Mouse (Mus musculus): Measurements from ENCODE around the gene Megf8.

Gene Megf8

DNA sequence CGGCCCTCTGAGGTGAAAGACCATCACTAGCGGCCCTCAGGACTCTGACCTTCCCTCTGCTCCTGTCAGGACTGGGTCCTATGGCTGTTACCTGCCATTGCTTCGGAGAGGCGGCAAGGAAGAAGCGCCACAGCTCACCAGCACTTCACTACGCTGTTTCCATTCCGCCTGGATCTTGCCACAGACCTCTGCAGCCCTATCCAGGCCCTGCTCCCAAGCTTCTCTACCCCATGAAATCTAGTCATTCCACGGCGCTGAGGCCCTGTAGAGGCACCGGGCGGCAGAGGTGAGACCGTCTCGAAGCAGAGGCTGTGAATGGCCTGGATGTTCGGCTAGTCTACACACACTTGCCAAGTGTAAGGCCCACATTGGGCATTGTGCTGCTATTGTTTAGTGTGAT lies 79.7 kb downstream of the Megf8 start:
- CTCF ChIA-PET = interaction anchor here (0.6 kb wide), 1 partner anchor 290 kb away, joined by 3 read pairs; the partner anchor contains the start of gene Tgfb1

DNA sequence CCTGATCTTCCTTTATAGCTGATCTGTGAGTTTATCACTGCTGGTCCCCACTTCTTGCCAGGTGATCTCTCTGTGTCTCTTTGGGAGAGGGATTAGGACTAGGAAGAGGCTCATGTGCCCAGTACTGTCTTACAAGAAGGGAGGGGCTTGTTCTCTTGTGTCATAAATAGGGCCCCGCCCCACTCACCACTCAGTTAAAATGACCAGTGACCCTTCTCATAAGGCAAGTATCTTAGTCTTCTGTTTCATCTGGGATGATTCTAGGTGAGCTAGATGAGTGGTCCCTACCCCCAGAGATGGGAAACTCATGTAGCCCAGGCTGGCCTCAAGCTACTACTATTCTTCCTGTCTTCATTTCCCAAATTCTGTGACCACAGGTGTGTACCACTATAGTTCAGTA lies 81.6 kb downstream of the Megf8 start, which contains the start of gene Lipe:
Lipe (minus strand) TSS at position 101 of the 400 bp plus-strand sequence.
- CTCF ChIA-PET = interaction anchor here (0.6 kb wide), 1 partner anchor 11 kb away, joined by 5 read pairs; no protein-coding TSS in a partner anchor

DNA sequence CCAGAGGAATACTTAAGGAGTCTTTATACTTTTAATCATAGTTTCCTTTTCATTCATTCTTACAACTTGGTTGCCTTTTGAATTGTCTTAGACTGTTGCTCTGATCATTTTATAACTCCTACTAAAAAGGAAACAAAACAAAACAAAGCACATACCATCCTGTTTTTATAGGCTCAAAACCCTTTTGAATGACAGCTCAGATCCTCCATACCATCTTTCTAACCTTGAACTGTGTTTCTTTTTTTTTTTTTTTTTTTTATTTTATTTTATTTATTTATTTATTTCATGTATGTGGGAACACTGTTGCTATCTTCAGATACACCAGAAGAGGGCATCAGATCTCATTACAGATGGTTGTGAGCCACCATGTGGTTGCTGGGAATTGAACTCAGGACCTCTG lies 82.1 kb downstream of the Megf8 start:
- CTCF ChIA-PET = interaction anchor here (0.6 kb wide), 1 partner anchor 10 kb away, joined by 5 read pairs; no protein-coding TSS in a partner anchor

GRCm38 (mm10) chr7:25401551-25401950 lies 84.6 kb downstream of the Megf8 start:
- CTCF ChIA-PET = no interaction called here

- CTCF ChIA-PET = interaction anchor here (1.2 kb wide), 1 partner anchor 21 kb away, joined by 3 read pairs; no protein-coding TSS in a partner anchor
Observed at GRCm38 (mm10) chr7:25401986-25402385, 85.0 kb downstream of the Megf8 start.

DNA sequence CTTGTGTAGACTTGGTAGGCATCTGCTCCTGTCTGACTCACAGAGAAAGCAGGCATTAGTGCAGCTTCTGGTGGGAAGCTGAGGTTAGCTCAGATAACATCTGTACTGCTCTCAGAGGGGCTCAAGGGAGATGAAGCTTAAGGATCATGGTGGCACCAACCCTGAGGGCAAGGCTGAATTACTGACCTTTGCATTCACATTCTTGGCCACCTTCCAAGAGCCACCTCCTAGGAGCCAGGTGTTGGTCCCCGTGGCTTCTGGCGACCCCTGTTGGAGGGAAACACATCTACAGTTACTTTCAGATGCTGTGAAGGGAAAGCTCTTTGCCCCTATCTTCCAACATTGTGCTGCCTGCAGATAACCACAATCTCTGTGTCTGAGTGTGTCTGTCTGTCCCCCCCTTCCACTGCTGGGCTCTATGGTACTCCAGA lies 85.7 kb downstream of the Megf8 start:
- CTCF ChIA-PET = interaction anchor here (0.6 to 1.2 kb wide), 3 partner anchors 10 to 118 kb away, joined by 3 read pairs; no protein-coding TSS in a partner anchor

GRCm38 (mm10) chr7:25406468-25406867 lies 89.5 kb downstream of the Megf8 start:
- CTCF ChIA-PET = no interaction called here

- CTCF ChIA-PET = interaction anchor here (0.6 to 0.7 kb wide), 8 partner anchors 10 to 486 kb away, joined by 3 to 5 read pairs (median 4); no protein-coding TSS in a partner anchor
Observed at GRCm38 (mm10) chr7:25409114-25409760, 92.3 kb downstream of the Megf8 start.

GRCm38 (mm10) chr7:25410969-25411615 lies 94.1 kb downstream of the Megf8 start:
- CTCF ChIA-PET = no interaction called here

GRCm38 (mm10) chr7:25411861-25412260 lies 94.9 kb downstream of the Megf8 start:
- CTCF ChIA-PET = no interaction called here

- CTCF ChIA-PET = interaction anchor here (0.6 kb wide), 1 partner anchor 10 kb away, joined by 3 read pairs; no protein-coding TSS in a partner anchor
Observed at GRCm38 (mm10) chr7:25412833-25413441, 96.0 kb downstream of the Megf8 start, which contains the start of gene Cxcl17. Gene Cxcl17 (minus strand): TSS chr7:25412886.

Data from spleen, embryonic (tissue).